Mouse (Mus musculus): ENCODE results near the gene Slc17a4.

DNA sequence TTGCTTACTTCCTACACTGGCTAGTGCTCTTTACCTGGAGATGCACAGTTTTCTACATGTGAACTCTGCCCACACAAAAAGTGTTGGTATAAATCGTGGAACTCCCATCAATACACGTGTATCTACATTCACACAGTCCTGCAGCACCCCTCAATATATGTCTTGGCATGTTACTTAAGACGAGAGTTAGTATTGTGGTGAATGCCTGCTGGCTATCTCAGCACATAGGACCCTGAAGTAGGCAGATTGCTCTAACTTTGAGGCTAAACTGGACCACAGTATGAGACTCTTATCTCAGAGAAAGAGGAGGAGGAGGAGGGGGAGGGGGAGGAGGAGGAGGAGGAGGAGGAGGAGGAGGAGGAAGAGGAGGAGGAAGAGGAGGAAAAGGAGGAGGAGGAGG is 35.7 kb downstream of the Slc17a4 start:
- no peak for TF ChIP-seq CTCF (IDR thresholded peaks at IDR 0.05; ENCODE audit: insufficient read depth, low read length)
- TF ChIP-seq POLR2A (IDR thresholded peaks at IDR 0.05; ENCODE audit: borderline replicate concordance, extremely low read depth, low read depth, low read length) = no peak
